Mouse (Mus musculus) heart, embryonic 16.5 days (tissue): ENCODE data around the gene Rgs19. TPM values are rescaled to one million over a fixed set of nuclear protein-coding genes. Genes with fewer than 3 reads are reported as not detected.

Experiments
- ATAC-seq: fragments of 200-750 bp; cut with Nextera tagmentation; replicated peaks from 2 replicates; pipeline ENCODE4 v1.8.0; 2017; ENCODE audit warnings: moderate number of reproducible peaks; ENCODE audit not compliant: insufficient read depth, low FRiP score; ENCODE audit errors: extremely low read depth
- H3K27ac ChIP-seq: fragments of 300-500 bp; sonication (generic); 2 replicates; pipeline ENCODE4 v1.5.1; 2014; ENCODE audit warnings: mild to moderate bottlenecking, low read length, control low read depth, moderate library complexity
- H3K27me3 ChIP-seq: fragments of 300-500 bp; sonication (generic); 2 replicates; pipeline ENCODE4 v1.6.1; 2014; ENCODE audit warnings: low read length, mixed read lengths; ENCODE audit not compliant: control insufficient read depth, insufficient read depth
- H3K36me3 ChIP-seq: fragments of 300-500 bp; sonication (generic); 2 replicates; pipeline ENCODE4 v1.6.1; 2014; ENCODE audit not compliant: control insufficient read depth, insufficient read depth
- H3K4me1 ChIP-seq: fragments of 300-500 bp; sonication (generic); 2 replicates; pipeline ENCODE4 v1.6.1; 2014; ENCODE audit warnings: low read length, mixed read lengths; ENCODE audit not compliant: control insufficient read depth, insufficient read depth
- H3K4me2 ChIP-seq: fragments of 300-500 bp; sonication (generic); 2 replicates; pipeline ENCODE4 v1.6.1; 2014; ENCODE audit warnings: low read depth, mild to moderate bottlenecking, control low read depth, low read length
- H3K4me3 ChIP-seq: fragments of 300-500 bp; sonication (generic); 2 replicates; pipeline ENCODE4 v1.5.1; 2014; ENCODE audit warnings: mild to moderate bottlenecking, control low read depth, low read length
- H3K9ac ChIP-seq: fragments of 300-500 bp; sonication (generic); 2 replicates; pipeline ENCODE4 v1.6.1; 2014; ENCODE audit warnings: low read length, control low read depth
- H3K9me3 ChIP-seq: fragments of 300-500 bp; sonication (generic); replicated peaks from 2 replicates; pipeline ENCODE4 v1.6.1; 2016; ENCODE audit warnings: low read length; ENCODE audit not compliant: control insufficient read depth
- WGBS: fragments of 180-500 bp; shearing (Covaris S2); extraction: QIAGEN DNeasy Blood & Tissue Kit; methylation state at CpG from one replicate; pipeline ENCODE4 v1.1.7; 2014; 5-methylcytosine and 5-hydroxymethylcytosine counted together
- polyA plus RNA-seq: library from polyadenylated mRNA; unstranded; fragments of >200 nt; fragmentation: Nextera tagmentation; extraction: Ambion mirVana; gene quantifications from 2 replicates; pipeline ENCODE4 v1.2.1, GENCODE M21; 2015

Rgs19 gene
- polyA plus RNA-seq, 1 experiment from 2014 or later = 40.2 TPM

GRCm38 (mm10) chr2:181689466-181690160, 4.2 kb downstream of the Rgs19 start:
- 89% methylated on average over 10 of the region's 10 CpGs for WGBS
- no peak for ATAC-seq
- peaks cover 13% of the 10 kb centered on the region; the same call in 1 of the 2 replicates for H3K36me3 ChIP-seq

GRCm38 (mm10) chr2:181687586-181687985, 6.2 kb downstream of the Rgs19 start:
- H3K4me2 ChIP-seq = no peak overlapping the region
- H3K9ac ChIP-seq = no peak overlapping the region
- H3K9me3 ChIP-seq = no peaks in the 10 kb centered on the region
- WGBS = 94% methylated on average over 8 of the region's 8 CpGs
- ATAC-seq = no peak
- H3K36me3 ChIP-seq = peaks cover 14% of the 10 kb centered on the region; the same call in 1 of the 2 replicates
- no peaks in the 10 kb centered on the region for H3K4me1 ChIP-seq
- H3K27me3 ChIP-seq = no peaks in the 10 kb centered on the region
- no peak overlapping the region for H3K27ac ChIP-seq
- H3K4me3 ChIP-seq = no peak overlapping the region

More at GRCm38 (mm10) chr2:181689466-181690160, 4.2 kb downstream of the Rgs19 start:
- no peak overlapping the region for H3K27ac ChIP-seq
- H3K4me1 ChIP-seq = peaks cover 3% of the 10 kb centered on the region; the same call in 1 of the 2 replicates
- no peak overlapping the region for H3K9ac ChIP-seq
- H3K27me3 ChIP-seq = no peaks in the 10 kb centered on the region
- H3K9me3 ChIP-seq = no peaks in the 10 kb centered on the region
- no peak overlapping the region for H3K4me2 ChIP-seq
- H3K4me3 ChIP-seq = no peak overlapping the region

GRCm38 (mm10) chr2:181685686-181686085, 8.1 kb downstream of the Rgs19 start:
- Histone ChIP-seq H3K4me1 (peaks cover 3% of the 10 kb centered on the region; the same call in 1 of the 2 replicates), H3K27me3 (no peaks in the 10 kb centered on the region), H3K27ac (no peak overlapping the region), H3K4me2 (no peak overlapping the region), H3K36me3 (peaks cover 14% of the 10 kb centered on the region; the same call in 1 of the 2 replicates), H3K4me3 (no peak overlapping the region), H3K9ac (no peak overlapping the region), H3K9me3 (no peaks in the 10 kb centered on the region)
- WGBS = 85% methylated on average over 4 of the region's 4 CpGs
- ATAC-seq = no peak

GRCm38 (mm10) chr2:181684713-181685112, 9.1 kb downstream of the Rgs19 start:
- no peak overlapping the region for H3K4me2 ChIP-seq
- peaks cover 14% of the 10 kb centered on the region; the same call in 1 of the 2 replicates for H3K36me3 ChIP-seq
- H3K27me3 ChIP-seq = no peaks in the 10 kb centered on the region
- 53% methylated on average over 1 of the region's 1 CpGs for WGBS
- no peak for ATAC-seq
- no peak overlapping the region for H3K4me3 ChIP-seq
- H3K9me3 ChIP-seq = no peaks in the 10 kb centered on the region
- H3K9ac ChIP-seq = no peak overlapping the region
- H3K4me1 ChIP-seq = peaks cover 3% of the 10 kb centered on the region; the same call in 1 of the 2 replicates
- no peak overlapping the region for H3K27ac ChIP-seq

GRCm38 (mm10) chr2:181683381-181683780, 10.4 kb downstream of the Rgs19 start:
- no peaks in the 10 kb centered on the region for H3K9me3 ChIP-seq
- ATAC-seq = no peak
- no peaks in the 10 kb centered on the region for H3K27me3 ChIP-seq
- no peak overlapping the region for H3K9ac ChIP-seq
- 51% methylated on average over 4 of the region's 4 CpGs for WGBS
- no peak overlapping the region for H3K4me3 ChIP-seq
- peaks cover 7% of the 10 kb centered on the region; the same call in 1 of the 2 replicates for H3K36me3 ChIP-seq
- H3K27ac ChIP-seq = no peak overlapping the region
- H3K4me2 ChIP-seq = no peak overlapping the region
- H3K4me1 ChIP-seq = peaks cover 7% of the 10 kb centered on the region; the same call in 1 of the 2 replicates

- Histone ChIP-seq H3K27me3 (no peaks in the 10 kb centered on the region), H3K27ac (no peak overlapping the region), H3K4me1 (peaks cover 7% of the 10 kb centered on the region; the same call in 1 of the 2 replicates), H3K4me3 (no peak overlapping the region), H3K36me3 (peaks cover 2% of the 10 kb centered on the region; the same call in 1 of the 2 replicates), H3K9me3 (no peaks in the 10 kb centered on the region), H3K4me2 (no peak overlapping the region), H3K9ac (no peak overlapping the region)
- ATAC-seq = no peak
- 84% methylated on average over 1 of the region's 1 CpGs for WGBS
These were observed 11.8 kb downstream of the Rgs19 start for GRCm38 (mm10) chr2:181681978-181682377.

- Histone ChIP-seq H3K9ac (peak overlapping the region; percentile 78), H3K27me3 (no peaks in the 10 kb centered on the region), H3K9me3 (no peaks in the 10 kb centered on the region), H3K4me1 (peaks cover 8% of the 10 kb centered on the region), H3K27ac (no peak overlapping the region; the same call in 1 of the 2 replicates), H3K4me3 (peak overlapping the region; percentile 76), H3K4me2 (peak overlapping the region; percentile 79), H3K36me3 (peaks cover 2% of the 10 kb centered on the region; the same call in 1 of the 2 replicates)
- ATAC-seq = peak; percentile 8
- WGBS = 15% methylated on average over 7 of the region's 7 CpGs
These were observed 13.1 kb downstream of the Rgs19 start for GRCm38 (mm10) chr2:181680716-181681117.

- ATAC-seq = peak; percentile 39
- H3K9ac ChIP-seq = peak within 1 kb of the TSS; percentile 78
- H3K4me1 ChIP-seq = peaks cover 14% of the 10 kb centered on the region
- peak within 1 kb of the TSS; percentile 56 for H3K27ac ChIP-seq
- H3K9me3 ChIP-seq = no peaks in the 10 kb centered on the region
- H3K4me2 ChIP-seq = peak within 1 kb of the TSS; percentile 79
- no peaks in the 10 kb centered on the region for H3K27me3 ChIP-seq
- peaks cover 2% of the 10 kb centered on the region; the same call in 1 of the 2 replicates for H3K36me3 ChIP-seq
- H3K4me3 ChIP-seq = peak within 1 kb of the TSS; percentile 76
- WGBS = under 1% methylated on average over 56 of the region's 69 CpGs
These were observed 13.6 kb downstream of the Rgs19 start, which contains the start of gene Tcea2 for GRCm38 (mm10) chr2:181679951-181680715. Gene Tcea2, plus strand, starts transcription at chr2:181680310.
